Mouse (Mus musculus): ENCODE data around the gene Ccdc153. TPM values are rescaled to one million over a fixed set of nuclear protein-coding genes. Genes with fewer than 3 reads are reported as not detected.

Ccdc153 gene
- polyA plus RNA-seq, 1 experiment from 2014 or later = not detected

Other genes with a start within 250 kb of the Ccdc153 start
- gene Thy1, start 197.3 kb upstream of the Ccdc153 start, polyA plus RNA-seq (2016; fragmentation: Nextera tagmentation; extraction: Ambion mirVana) = 0.39 and 0.41 TPM in 2 replicates
- 10.7 and 12.0 TPM in 2 replicates for gene Usp2, start 173.7 kb upstream of the Ccdc153 start, polyA plus RNA-seq (2016; fragmentation: Nextera tagmentation; extraction: Ambion mirVana)
- gene Mfrp, start 138.9 kb upstream of the Ccdc153 start, polyA plus RNA-seq (2016; fragmentation: Nextera tagmentation; extraction: Ambion mirVana) = 0.09 and 0.12 TPM in 2 replicates
- 0.27 and 0.75 TPM in 2 replicates for gene C1qtnf5, start 133.4 kb upstream of the Ccdc153 start, polyA plus RNA-seq (2016; fragmentation: Nextera tagmentation; extraction: Ambion mirVana)
- gene Gm49380, start 127.2 kb upstream of the Ccdc153 start, polyA plus RNA-seq (2016; fragmentation: Nextera tagmentation; extraction: Ambion mirVana) = 0.31 and 0.49 TPM in 2 replicates
- gene Rnf26, start 127.2 kb upstream of the Ccdc153 start, polyA plus RNA-seq (2016; fragmentation: Nextera tagmentation; extraction: Ambion mirVana) = 80.1 and 80.9 TPM in 2 replicates
- gene Mcam, start 106.2 kb upstream of the Ccdc153 start, polyA plus RNA-seq (2016; fragmentation: Nextera tagmentation; extraction: Ambion mirVana) = 11.2 and 12.3 TPM in 2 replicates
- 25.4 and 25.5 TPM in 2 replicates for gene Cbl, start 6.6 kb upstream of the Ccdc153 start, polyA plus RNA-seq (2016; fragmentation: Nextera tagmentation; extraction: Ambion mirVana)
- 0.09 TPM in 1 of 2 replicates, not detected in the other for gene Pdzd3, start 10.8 kb downstream of the Ccdc153 start, polyA plus RNA-seq (2016; fragmentation: Nextera tagmentation; extraction: Ambion mirVana)
- gene Nlrx1, start 27.9 kb downstream of the Ccdc153 start, polyA plus RNA-seq (2016; fragmentation: Nextera tagmentation; extraction: Ambion mirVana) = 1.9 and 2.4 TPM in 2 replicates
- 2.6 and 3.1 TPM in 2 replicates for gene Abcg4, start 47.9 kb downstream of the Ccdc153 start, polyA plus RNA-seq (2016; fragmentation: Nextera tagmentation; extraction: Ambion mirVana)
- 29.6 and 31.4 TPM in 2 replicates for gene Hinfp, start 65.0 kb downstream of the Ccdc153 start, polyA plus RNA-seq (2016; fragmentation: Nextera tagmentation; extraction: Ambion mirVana)
- 6.8 and 7.8 TPM in 2 replicates for gene C2cd2l, start 79.6 kb downstream of the Ccdc153 start, polyA plus RNA-seq (2016; fragmentation: Nextera tagmentation; extraction: Ambion mirVana)
- gene Dpagt1, start 85.3 kb downstream of the Ccdc153 start, polyA plus RNA-seq (2016; fragmentation: Nextera tagmentation; extraction: Ambion mirVana) = 53.8 and 53.9 TPM in 2 replicates
- 601 and 615 TPM in 2 replicates for gene H2afx, start 94.0 kb downstream of the Ccdc153 start, polyA plus RNA-seq (2016; fragmentation: Nextera tagmentation; extraction: Ambion mirVana)
- gene Hmbs, start 103.6 kb downstream of the Ccdc153 start, polyA plus RNA-seq (2016; fragmentation: Nextera tagmentation; extraction: Ambion mirVana) = 167 and 175 TPM in 2 replicates
- 30.7 and 30.9 TPM in 2 replicates for gene Vps11, start 121.0 kb downstream of the Ccdc153 start, polyA plus RNA-seq (2016; fragmentation: Nextera tagmentation; extraction: Ambion mirVana)
- 43.8 and 46.7 TPM in 2 replicates for gene Hyou1, start 138.8 kb downstream of the Ccdc153 start, polyA plus RNA-seq (2016; fragmentation: Nextera tagmentation; extraction: Ambion mirVana)
- gene Slc37a4, start 156.2 kb downstream of the Ccdc153 start, polyA plus RNA-seq (2016; fragmentation: Nextera tagmentation; extraction: Ambion mirVana) = 13.4 and 16.1 TPM in 2 replicates
- gene Rps25, start 166.5 kb downstream of the Ccdc153 start, polyA plus RNA-seq (2016; fragmentation: Nextera tagmentation; extraction: Ambion mirVana) = 2,417 and 2,419 TPM in 2 replicates
- gene Trappc4, start 166.9 kb downstream of the Ccdc153 start, polyA plus RNA-seq (2016; fragmentation: Nextera tagmentation; extraction: Ambion mirVana) = 178 and 179 TPM in 2 replicates
- 21.6 and 28.4 TPM in 2 replicates for gene Ccdc84, start 177.9 kb downstream of the Ccdc153 start, polyA plus RNA-seq (2016; fragmentation: Nextera tagmentation; extraction: Ambion mirVana)
- gene Foxr1, start 200.5 kb downstream of the Ccdc153 start, polyA plus RNA-seq (2016; fragmentation: Nextera tagmentation; extraction: Ambion mirVana) = not detected in 2 replicates
- 0.41 and 0.59 TPM in 2 replicates for gene Upk2, start 214.3 kb downstream of the Ccdc153 start, polyA plus RNA-seq (2016; fragmentation: Nextera tagmentation; extraction: Ambion mirVana)
- 7.4 and 7.7 TPM in 2 replicates for gene Bcl9l, start 242.1 kb downstream of the Ccdc153 start, polyA plus RNA-seq (2016; fragmentation: Nextera tagmentation; extraction: Ambion mirVana)